Mouse (Mus musculus): ENCODE results near the gene Rusc2.

Gene Rusc2

GRCm38 (mm10) chr4:43381408-43382154 lies at the start of gene Rusc2:
Rusc2 (plus strand) TSS chr4:43381979.
- peak; percentile 91 to 92 for DNase-seq (ENCODE audit: low spot score in 2 of 2)

GRCm38 (mm10) chr4:43334771-43335170 lies 47.0 kb upstream of the Rusc2 start:
- no peak for DNase-seq (ENCODE audit: low spot score in 2 of 2)

GRCm38 (mm10) chr4:43336176-43336575 lies 45.6 kb upstream of the Rusc2 start:
- DNase-seq (ENCODE audit: low spot score in 2 of 2): no peak

- peak; percentile 47 to 76 for DNase-seq (ENCODE audit: low spot score in 2 of 2)
Measured at GRCm38 (mm10) chr4:43340096-43340804, 41.5 kb upstream of the Rusc2 start.

- no peak for DNase-seq (ENCODE audit: low spot score in 2 of 2)
Measured at GRCm38 (mm10) chr4:43341276-43341891, 40.4 kb upstream of the Rusc2 start.

- no peak for DNase-seq (ENCODE audit: low spot score in 2 of 2)
Measured at GRCm38 (mm10) chr4:43342443-43342842, 39.3 kb upstream of the Rusc2 start.

- no peak for DNase-seq (ENCODE audit: low spot score in 2 of 2)
Measured at GRCm38 (mm10) chr4:43344932-43345331, 36.8 kb upstream of the Rusc2 start.

- DNase-seq (ENCODE audit: low spot score in 2 of 2): no peak
Measured at GRCm38 (mm10) chr4:43349206-43349605, 32.6 kb upstream of the Rusc2 start.

GRCm38 (mm10) chr4:43350038-43350560 lies 31.7 kb upstream of the Rusc2 start:
- DNase-seq (ENCODE audit: low spot score in 2 of 2): no peak

- no peak for DNase-seq (ENCODE audit: low spot score in 2 of 2)
Measured at GRCm38 (mm10) chr4:43353662-43354061, 28.1 kb upstream of the Rusc2 start.

GRCm38 (mm10) chr4:43364914-43365560 lies 16.7 kb upstream of the Rusc2 start:
- DNase-seq (ENCODE audit: low spot score in 2 of 2): no peak

GRCm38 (mm10) chr4:43367295-43367694 lies 14.5 kb upstream of the Rusc2 start:
- no peak for DNase-seq (ENCODE audit: low spot score in 2 of 2)

- DNase-seq (ENCODE audit: low spot score in 2 of 2): no peak
Measured at GRCm38 (mm10) chr4:43367787-43368186, 14.0 kb upstream of the Rusc2 start.

GRCm38 (mm10) chr4:43371406-43371805 lies 10.4 kb upstream of the Rusc2 start:
- DNase-seq (ENCODE audit: low spot score in 2 of 2): no peak

- DNase-seq (ENCODE audit: low spot score in 2 of 2): no peak
Measured at GRCm38 (mm10) chr4:43372155-43372554, 9.6 kb upstream of the Rusc2 start.

- DNase-seq (ENCODE audit: low spot score in 2 of 2): no peak
Measured at GRCm38 (mm10) chr4:43374266-43374665, 7.5 kb upstream of the Rusc2 start.

- no peak for DNase-seq (ENCODE audit: low spot score in 2 of 2)
Measured at GRCm38 (mm10) chr4:43379601-43380000, 2.2 kb upstream of the Rusc2 start.

GRCm38 (mm10) chr4:43380951-43381350 lies 828 bp upstream of the Rusc2 start:
- DNase-seq (ENCODE audit: low spot score in 2 of 2): no peak

- DNase-seq (ENCODE audit: low spot score in 2 of 2): no peak
Measured at GRCm38 (mm10) chr4:43382155-43383020, 609 bp downstream of the Rusc2 start.

GRCm38 (mm10) chr4:43383246-43384082 lies 1.7 kb downstream of the Rusc2 start:
- DNase-seq (ENCODE audit: low spot score in 2 of 2): peak; percentile 59
